In the genomic region with DNA sequence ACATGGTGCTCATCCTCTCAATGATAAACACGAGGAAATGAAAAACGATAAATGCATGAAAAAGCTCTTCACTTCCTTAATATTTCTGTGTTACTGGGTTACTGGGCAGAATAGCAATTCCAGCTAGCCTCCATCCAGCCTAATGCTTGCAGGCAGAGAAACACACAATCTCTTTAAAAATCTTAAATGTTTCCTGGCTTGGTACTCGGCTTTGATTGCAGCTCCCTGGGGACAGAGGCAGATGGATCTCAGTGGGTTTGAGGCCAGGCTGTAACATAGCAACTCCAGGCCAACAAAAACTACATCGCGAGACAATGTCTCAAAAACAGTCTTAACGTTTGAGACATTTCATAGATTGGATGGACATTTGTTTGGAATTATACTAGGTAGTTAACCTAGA, we compare ENCODE assay signal across 16 mouse cellular contexts.
"Had no signal": no experiment of that assay in that cellular context is flagged by ENCODE, and none has a peak within 500 bp of the region (broad histone marks: within the 10 kb centered on the region; RNA-seq: fewer than 3 reads in every experiment).

No protein-coding gene starts in this region.

- H3K36me3 ChIP-seq: limb, embryonic 12.5 days; lung, embryonic 15.5 days; midbrain, embryonic 13.5 days; neural tube, embryonic 12.5 days had no signal

- H3K27me3 ChIP-seq: limb, embryonic 12.5 days; liver, embryonic 13.5 days; lung, embryonic 15.5 days; midbrain, embryonic 13.5 days; neural tube, embryonic 12.5 days had no signal

- H3K27ac ChIP-seq: kidney, postnatal 0 days; left cerebral cortex, adult 2 months; limb, embryonic 12.5 days; liver, embryonic 13.5 days; lung, embryonic 15.5 days; midbrain, embryonic 13.5 days; neural tube, embryonic 12.5 days had no signal

- H3K4me1 ChIP-seq: limb, embryonic 12.5 days; liver, embryonic 13.5 days; lung, embryonic 15.5 days; midbrain, embryonic 13.5 days; neural tube, embryonic 12.5 days had no signal

- H3K9ac ChIP-seq: limb, embryonic 12.5 days; liver, embryonic 13.5 days; liver, postnatal 0 days; lung, embryonic 15.5 days; midbrain, embryonic 13.5 days; neural tube, embryonic 12.5 days had no signal

- DNase-seq: kidney, adult 9 months; liver; liver, embryonic 13.5 days; liver, postnatal 0 days; lung, postnatal 14 days; retina, postnatal 1 day; right cerebral cortex, postnatal 4 days; spleen, adult 18-20 months; thymus, adult 18-20 months; thymus, postnatal 25 days had no signal

- H3K4me3 ChIP-seq: left cerebral cortex, adult 2 months; limb, embryonic 12.5 days; liver, embryonic 13.5 days; lung, embryonic 15.5 days; midbrain, embryonic 13.5 days; neural tube, embryonic 12.5 days had no signal

- ATAC-seq: liver, postnatal 0 days; midbrain, embryonic 13.5 days had no signal

- H3K4me2 ChIP-seq: limb, embryonic 12.5 days; liver, embryonic 13.5 days; lung, embryonic 15.5 days; midbrain, embryonic 13.5 days; neural tube, embryonic 12.5 days had no signal

- H3K9me3 ChIP-seq: limb, embryonic 12.5 days; liver, embryonic 13.5 days; lung, embryonic 15.5 days; midbrain, embryonic 13.5 days; neural tube, embryonic 12.5 days had no signal
